Mouse (Mus musculus): ENCODE results near the gene 3110082I17Rik. TPM values are rescaled to one million over a fixed set of nuclear protein-coding genes. Genes with fewer than 3 reads are reported as not detected.
A peak's percentile ranks its signal among the peaks of the same experiment; 100 is the strongest.

The 3110082I17Rik gene
- polyA plus RNA-seq, 1 experiment from 2014 or later: 30.6 TPM

DNA sequence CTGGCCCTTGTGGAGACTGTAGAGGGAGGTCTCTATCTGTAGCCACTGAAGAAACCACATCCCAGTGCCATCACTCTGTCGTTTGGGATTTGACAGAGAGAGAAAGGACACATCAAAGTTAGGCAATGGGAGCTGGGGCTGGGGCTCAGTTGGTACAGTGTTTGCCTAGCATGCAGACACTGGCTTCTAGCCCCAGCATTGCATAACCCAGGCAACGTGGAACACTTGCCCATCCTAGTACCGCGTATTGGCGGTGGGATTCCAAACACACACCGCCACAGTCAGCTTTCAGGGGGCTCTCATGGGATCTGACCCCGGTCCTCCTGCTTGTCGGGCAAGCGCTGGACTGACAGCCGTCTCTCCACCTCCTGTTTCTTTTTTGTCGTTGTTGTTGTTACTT lies 93.8 kb downstream of the 3110082I17Rik start:
- H3K9ac ChIP-seq: no peak overlapping the region
- H3K4me2 ChIP-seq: no peak overlapping the region
- WGBS: 80% methylated on average over 11 of the region's 11 CpGs
- H3K27ac ChIP-seq: no peak overlapping the region
- no peaks in the 10 kb centered on the region for H3K9me3 ChIP-seq
- H3K4me3 ChIP-seq (replicated peaks): no peak overlapping the region
- no peaks in the 10 kb centered on the region for H3K36me3 ChIP-seq (replicated peaks)
- H3K4me1 ChIP-seq: peaks cover 29% of the 10 kb centered on the region
- 0 out of 2 replicates have a peak, but pooled peaks cover 4% of the 10 kb centered on the region for H3K27me3 ChIP-seq
- no peak for ATAC-seq (ENCODE audit: low FRiP score)

DNA sequence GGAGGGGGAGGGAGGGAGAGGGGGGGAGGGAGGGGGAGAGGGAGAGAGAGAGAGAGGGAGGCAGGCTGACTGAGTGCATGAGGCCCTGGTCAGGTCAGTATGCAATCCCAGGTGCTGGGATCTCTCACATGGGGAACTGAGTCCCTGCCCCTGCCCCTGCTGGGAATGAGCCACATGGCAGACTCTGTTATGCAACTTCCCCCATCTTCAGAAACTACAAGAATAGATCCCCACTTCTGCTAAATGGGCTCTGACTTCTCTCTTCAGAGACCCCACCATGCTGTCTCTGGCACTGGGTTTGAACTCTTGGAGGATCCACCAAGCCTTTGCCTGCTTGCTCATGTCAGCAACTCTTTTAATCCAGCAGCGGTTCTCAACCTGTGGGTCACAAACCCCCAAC lies 94.5 kb downstream of the 3110082I17Rik start:
- Histone ChIP-seq H3K27ac (no peak overlapping the region), H3K4me2 (no peak overlapping the region), H3K9me3 (no peaks in the 10 kb centered on the region), H3K9ac (no peak overlapping the region), H3K4me1 (peaks cover 23% of the 10 kb centered on the region), H3K4me3 (replicated peaks) (no peak overlapping the region), H3K27me3 (0 out of 2 replicates have a peak, but pooled peaks cover 4% of the 10 kb centered on the region), H3K36me3 (replicated peaks) (no peaks in the 10 kb centered on the region)
- 69% methylated on average over 1 of the region's 1 CpGs for WGBS
- ATAC-seq (ENCODE audit: low FRiP score): no peak

DNA sequence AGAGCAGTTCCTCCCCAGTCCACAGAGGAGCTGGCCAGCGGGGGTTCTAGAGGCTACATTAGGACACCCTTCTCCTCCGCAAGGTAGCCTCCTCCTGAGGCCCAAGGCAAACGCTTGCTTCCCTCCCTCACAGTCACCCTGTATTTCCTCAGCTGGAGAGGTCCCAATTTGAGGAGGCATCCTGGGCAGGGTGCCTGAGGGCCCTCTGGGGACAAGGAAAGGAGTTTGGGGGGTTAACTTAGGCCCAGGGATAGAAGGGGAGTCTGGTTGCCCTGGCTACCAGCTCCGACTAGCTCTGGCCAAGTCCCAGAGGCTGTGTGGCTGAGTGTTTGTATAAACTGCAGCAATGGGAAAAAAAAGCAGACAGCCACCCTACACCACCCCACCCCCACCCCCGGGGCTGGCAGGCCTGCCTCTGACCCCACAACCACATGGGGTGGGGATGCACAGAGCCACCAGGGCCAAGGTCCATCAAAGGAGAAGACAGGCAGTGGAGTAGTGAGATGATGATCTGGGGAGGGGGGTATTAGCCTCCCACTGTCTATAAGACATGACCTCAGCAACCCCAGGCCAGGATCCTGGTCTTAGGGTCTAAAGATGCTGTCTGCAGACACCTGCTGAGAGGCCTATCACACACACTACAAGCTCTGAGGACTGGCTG lies 95.3 kb downstream of the 3110082I17Rik start:
- 41% methylated on average over 5 of the region's 5 CpGs for WGBS
- Histone ChIP-seq H3K4me2 (no peak overlapping the region), H3K27me3 (0 out of 2 replicates have a peak, but pooled peaks cover 2% of the 10 kb centered on the region), H3K9me3 (no peaks in the 10 kb centered on the region), H3K36me3 (replicated peaks) (0 out of 2 replicates have a peak, but pooled peaks cover 2% of the 10 kb centered on the region), H3K9ac (no peak overlapping the region), H3K4me1 (peaks cover 15% of the 10 kb centered on the region), H3K4me3 (replicated peaks) (no peak overlapping the region), H3K27ac (no peak overlapping the region)
- ATAC-seq (ENCODE audit: low FRiP score): no peak

DNA sequence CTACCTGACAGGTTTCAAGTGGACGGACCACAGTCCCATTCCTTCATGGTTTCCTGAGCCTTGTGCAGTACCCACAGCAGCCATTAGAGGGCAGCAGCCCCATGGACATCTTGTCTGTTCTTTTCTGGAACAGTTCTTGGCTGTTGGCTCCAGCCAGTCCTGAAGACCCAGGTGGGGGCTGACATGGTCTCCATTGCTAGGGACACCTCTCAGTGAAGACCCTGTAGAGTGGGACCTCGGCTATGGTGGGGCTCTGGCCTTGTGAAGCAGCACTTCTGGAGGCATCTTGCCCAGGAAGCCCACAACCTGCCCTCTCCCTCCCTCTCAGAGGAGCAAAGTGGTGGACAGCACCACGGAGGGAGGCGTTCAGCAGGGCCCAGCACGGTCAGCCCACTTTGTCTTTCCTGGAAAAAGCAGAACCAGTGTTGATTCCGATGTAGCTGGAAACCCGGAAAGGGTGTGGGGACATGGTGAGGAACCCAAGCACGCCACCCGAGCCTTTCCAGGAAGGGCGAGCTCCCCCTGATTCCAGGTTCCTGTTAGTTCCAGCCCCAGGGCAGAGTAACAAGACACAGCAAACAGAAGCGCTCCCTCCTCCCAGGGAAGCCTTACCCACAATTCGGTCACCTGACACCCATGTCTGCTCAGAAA lies 95.9 kb downstream of the 3110082I17Rik start:
- Histone ChIP-seq H3K36me3 (replicated peaks) (0 out of 2 replicates have a peak, but pooled peaks cover 2% of the 10 kb centered on the region), H3K27me3 (no peaks in the 10 kb centered on the region), H3K9me3 (no peaks in the 10 kb centered on the region), H3K4me2 (no peak overlapping the region), H3K27ac (no peak overlapping the region), H3K9ac (no peak overlapping the region), H3K4me1 (peaks cover 15% of the 10 kb centered on the region), H3K4me3 (replicated peaks) (no peak overlapping the region)
- WGBS: 40% methylated on average over 12 of the region's 12 CpGs
- ATAC-seq (ENCODE audit: low FRiP score): peak; percentile 69

- no peak overlapping the region for H3K4me2 ChIP-seq
- no peak overlapping the region for H3K4me3 ChIP-seq (replicated peaks)
- 64% methylated on average over 7 of the region's 7 CpGs for WGBS
- no peak overlapping the region for H3K27ac ChIP-seq
- no peak for ATAC-seq (ENCODE audit: low FRiP score)
- H3K9ac ChIP-seq: no peak overlapping the region
- 0 out of 2 replicates have a peak, but pooled peaks cover 2% of the 10 kb centered on the region for H3K36me3 ChIP-seq (replicated peaks)
- H3K4me1 ChIP-seq: peaks cover 14% of the 10 kb centered on the region
- H3K27me3 ChIP-seq: no peaks in the 10 kb centered on the region
- H3K9me3 ChIP-seq: no peaks in the 10 kb centered on the region
These were observed 96.5 kb downstream of the 3110082I17Rik start for GRCm38 (mm10) chr5:139363858-139364257.

DNA sequence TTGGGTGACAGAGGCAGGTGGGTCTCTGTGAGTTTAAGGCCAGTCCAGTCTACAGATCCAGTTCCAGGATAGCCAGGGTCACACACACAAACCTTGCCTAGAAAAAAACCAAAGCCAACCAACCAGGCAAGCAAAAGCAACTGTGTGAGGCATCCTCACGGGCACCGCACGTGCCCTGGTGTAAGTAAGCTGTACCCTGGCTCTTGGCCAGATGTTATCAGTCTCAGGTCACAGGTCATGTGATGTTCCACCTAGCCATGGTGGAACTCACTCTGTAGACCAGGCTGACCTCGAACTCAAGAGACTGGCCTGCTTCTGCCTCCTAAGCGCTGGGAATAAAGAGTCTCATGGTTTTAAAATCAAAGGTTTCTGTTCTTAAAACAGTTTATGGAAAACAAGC lies 101.1 kb downstream of the 3110082I17Rik start:
- Histone ChIP-seq H3K4me3 (replicated peaks) (no peak overlapping the region), H3K4me1 (0 out of 2 replicates have a peak, but pooled peaks cover under 1% of the 10 kb centered on the region), H3K4me2 (no peak overlapping the region), H3K9ac (no peak overlapping the region), H3K27ac (no peak overlapping the region), H3K36me3 (replicated peaks) (peaks cover 2% of the 10 kb centered on the region; the same call in 1 of the 2 replicates), H3K27me3 (no peaks in the 10 kb centered on the region), H3K9me3 (no peaks in the 10 kb centered on the region)
- 97% methylated on average over 5 of the region's 5 CpGs for WGBS
- no peak for ATAC-seq (ENCODE audit: low FRiP score)

- Histone ChIP-seq H3K4me3 (replicated peaks) (no peak overlapping the region), H3K27ac (no peak overlapping the region), H3K4me2 (no peak overlapping the region), H3K27me3 (no peaks in the 10 kb centered on the region), H3K36me3 (replicated peaks) (peaks cover 2% of the 10 kb centered on the region; the same call in 1 of the 2 replicates), H3K9me3 (no peaks in the 10 kb centered on the region), H3K9ac (no peak overlapping the region), H3K4me1 (no peaks in the 10 kb centered on the region)
- peak; percentile 31; the same call in 1 of the 2 replicates for ATAC-seq (ENCODE audit: low FRiP score)
- WGBS: 78% methylated on average over 2 of the region's 2 CpGs
These were observed 101.7 kb downstream of the 3110082I17Rik start for GRCm38 (mm10) chr5:139358653-139359052.

DNA sequence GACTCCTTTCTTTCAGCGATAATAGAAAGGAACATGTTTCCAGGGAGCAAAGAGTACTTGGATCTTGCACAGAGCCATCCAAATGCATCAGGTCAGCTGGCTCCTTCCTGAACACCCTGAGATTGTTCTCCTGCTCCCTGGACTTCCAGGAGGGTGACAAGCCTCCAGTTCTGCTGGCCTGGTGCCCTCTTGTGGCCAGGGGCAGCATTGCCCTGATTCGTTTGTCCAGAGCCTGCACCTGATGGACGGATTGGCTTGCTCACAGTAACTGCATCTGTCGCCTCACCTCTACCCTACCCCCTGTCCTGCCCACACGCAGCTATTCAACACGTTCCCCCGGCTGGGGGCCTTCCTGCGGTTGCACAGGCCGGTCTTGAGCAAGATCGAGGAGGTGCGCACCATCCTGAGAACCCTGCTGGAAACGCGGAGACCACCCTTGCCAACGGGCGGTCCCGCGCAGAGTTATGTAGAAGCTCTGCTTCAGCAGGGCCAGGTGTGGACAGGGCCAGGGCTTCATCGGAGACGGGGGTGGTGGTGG lies 105.0 kb downstream of the 3110082I17Rik start:
- Histone ChIP-seq H3K36me3 (replicated peaks) (peaks cover 2% of the 10 kb centered on the region; the same call in 1 of the 2 replicates), H3K4me1 (peaks cover 4% of the 10 kb centered on the region; the same call in 1 of the 2 replicates), H3K4me2 (no peak overlapping the region), H3K9ac (no peak overlapping the region), H3K9me3 (no peaks in the 10 kb centered on the region), H3K27ac (no peak overlapping the region), H3K27me3 (peaks cover 12% of the 10 kb centered on the region; the same call in 1 of the 2 replicates), H3K4me3 (replicated peaks) (no peak overlapping the region)
- ATAC-seq (ENCODE audit: low FRiP score): peak; percentile 51
- 35% methylated on average over 19 of the region's 19 CpGs for WGBS

- H3K4me3 ChIP-seq (replicated peaks): no peak overlapping the region
- H3K9ac ChIP-seq: no peak overlapping the region
- H3K4me2 ChIP-seq: no peak overlapping the region
- ATAC-seq (ENCODE audit: low FRiP score): no peak
- H3K4me1 ChIP-seq: peaks cover 4% of the 10 kb centered on the region; the same call in 1 of the 2 replicates
- H3K27ac ChIP-seq: no peak overlapping the region
- H3K9me3 ChIP-seq: no peaks in the 10 kb centered on the region
- WGBS: 82% methylated on average over 11 of the region's 11 CpGs
- H3K27me3 ChIP-seq: peaks cover 12% of the 10 kb centered on the region; the same call in 1 of the 2 replicates
- H3K36me3 ChIP-seq (replicated peaks): no peaks in the 10 kb centered on the region; the same call in 1 of the 2 replicates
These were observed 106.4 kb downstream of the 3110082I17Rik start for GRCm38 (mm10) chr5:139353946-139354345.

- Histone ChIP-seq H3K9me3 (no peaks in the 10 kb centered on the region), H3K27ac (no peak overlapping the region), H3K36me3 (replicated peaks) (no peaks in the 10 kb centered on the region; the same call in 1 of the 2 replicates), H3K9ac (no peak overlapping the region), H3K4me3 (replicated peaks) (no peak overlapping the region), H3K27me3 (peaks cover 12% of the 10 kb centered on the region; the same call in 1 of the 2 replicates), H3K4me1 (peaks cover 4% of the 10 kb centered on the region; the same call in 1 of the 2 replicates), H3K4me2 (no peak overlapping the region)
- no peak for ATAC-seq (ENCODE audit: low FRiP score)
- 62% methylated on average over 10 of the region's 10 CpGs for WGBS
These were observed 106.8 kb downstream of the 3110082I17Rik start for GRCm38 (mm10) chr5:139353496-139353895.

GRCm38 (mm10) chr5:139352317-139352716 lies 108.0 kb downstream of the 3110082I17Rik start, which contains the start of gene Cyp2w1:
Cyp2w1 (plus strand) TSS chr5:139352617.
- Histone ChIP-seq H3K27me3 (peaks cover 16% of the 10 kb centered on the region; the same call in 1 of the 2 replicates), H3K4me1 (peaks cover 4% of the 10 kb centered on the region; the same call in 1 of the 2 replicates), H3K36me3 (replicated peaks) (no peaks in the 10 kb centered on the region), H3K4me3 (replicated peaks) (no peak within 1 kb of the TSS), H3K9ac (no peak within 1 kb of the TSS), H3K27ac (no peak within 1 kb of the TSS), H3K9me3 (no peaks in the 10 kb centered on the region), H3K4me2 (no peak within 1 kb of the TSS)
- no peak for ATAC-seq (ENCODE audit: low FRiP score)
- 69% methylated on average over 6 of the region's 6 CpGs for WGBS

DNA sequence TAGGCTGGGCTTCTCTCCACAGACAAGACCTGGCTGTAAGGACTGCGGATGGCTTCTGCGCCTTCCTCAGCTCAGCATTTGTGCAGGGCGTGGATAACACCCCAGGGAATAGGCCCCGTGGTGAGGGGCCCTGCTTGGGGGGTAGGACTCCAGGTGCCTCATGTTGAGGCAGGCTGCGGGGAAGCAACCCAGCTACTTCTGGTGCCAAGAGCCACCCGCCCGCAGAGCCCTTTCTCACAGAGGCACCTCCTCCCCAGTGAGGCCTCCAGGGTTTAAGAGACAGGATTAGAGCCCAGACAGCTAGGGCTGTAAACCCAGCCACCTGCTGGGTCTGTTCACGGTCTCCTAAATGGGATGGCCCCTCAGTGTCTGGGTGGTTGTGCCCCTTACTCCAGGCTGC lies 108.7 kb downstream of the 3110082I17Rik start:
- no peak overlapping the region for H3K9ac ChIP-seq
- WGBS: 33% methylated on average over 8 of the region's 8 CpGs
- peaks cover 21% of the 10 kb centered on the region; the same call in 1 of the 2 replicates for H3K27me3 ChIP-seq
- no peak overlapping the region for H3K4me3 ChIP-seq (replicated peaks)
- H3K4me2 ChIP-seq: no peak overlapping the region
- H3K36me3 ChIP-seq (replicated peaks): no peaks in the 10 kb centered on the region
- no peaks in the 10 kb centered on the region for H3K9me3 ChIP-seq
- no peak overlapping the region for H3K27ac ChIP-seq
- ATAC-seq (ENCODE audit: low FRiP score): no peak
- H3K4me1 ChIP-seq: peaks cover 4% of the 10 kb centered on the region; the same call in 1 of the 2 replicates
